Mouse (Mus musculus): Measurements from ENCODE around the gene Rmi1. TPM values are rescaled to one million over a fixed set of nuclear protein-coding genes. Genes with fewer than 3 reads are reported as not detected.
"Not testable (repeated sequence)": the region's sequence is repeated elsewhere in the genome, so short reads cannot be mapped to it uniquely, and the experiment has no call there.

Rmi1 gene
- total RNA-seq, 2 experiments from 2014 or later, result 16.3 to 16.6 TPM

- DNase-seq (ENCODE audit: low spot score in 2 of 2), result not testable (repeated sequence)
Observed at GRCm38 (mm10) chr13:58458811-58459210, 56.8 kb downstream of the Rmi1 start.

Small RNAs within 50 kb of the gene (microRNA-seq; reads per million reads assigned to microRNA genes)
- 49.9 to 69.7 reads per million in 2 experiments for gene Mir7-1

Other genes starting within 250 kb of the Rmi1 start
- 10 to 100 TPM; 27.5 to 27.7 TPM for gene Idnk, start 244.6 kb upstream of the Rmi1 start, total RNA-seq (2021)
- gene Ubqln1, start 186.6 kb upstream of the Rmi1 start, total RNA-seq (2021), result 100 to 1,000 TPM; 135 TPM
- 10 to 100 TPM; 21.4 to 22.3 TPM for gene Gkap1, start 126.5 kb upstream of the Rmi1 start, total RNA-seq (2021)
- 1 to 10 TPM; 2.0 to 3.6 TPM for gene Kif27, start 43.1 kb upstream of the Rmi1 start, total RNA-seq (2021)
- gene 2210016F16Rik, start 17.0 kb upstream of the Rmi1 start, total RNA-seq (2021), result 1 to 10 TPM; 5.7 to 6.3 TPM
- gene Hnrnpk, start 1.1 kb downstream of the Rmi1 start, total RNA-seq (2021), result 100 to 1,000 TPM; 716 to 724 TPM
- under 1 TPM; 0.07 to 0.85 TPM for gene Slc28a3, start 208.6 kb downstream of the Rmi1 start, total RNA-seq (2021)